8 mouse cellular contexts compared by ENCODE assay signal in the genomic region with DNA sequence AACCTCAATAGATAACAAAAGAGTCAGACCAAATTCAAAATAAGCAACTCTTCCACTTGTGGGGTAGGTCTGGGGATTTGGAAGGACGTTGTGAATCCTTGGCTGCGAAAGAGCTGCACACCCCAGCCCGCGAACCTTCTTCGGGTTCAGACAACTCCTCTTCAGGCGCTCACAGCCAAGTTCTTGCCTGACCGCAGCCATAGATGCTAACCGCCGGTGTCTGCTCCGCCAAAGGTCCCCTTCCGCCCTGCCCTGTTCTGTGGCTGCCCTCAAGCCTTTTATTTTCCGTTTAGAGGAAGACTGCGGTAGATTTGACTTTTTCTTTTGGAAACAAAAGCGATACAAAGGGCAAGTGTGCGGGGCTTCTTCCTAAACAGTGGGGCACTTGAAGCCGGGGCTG.
DNase-seq lines count a peak whose midpoint lies in the region; ATAC-seq and TF ChIP-seq lines count a peak whose summit lies in the region.

No protein-coding gene starts in this region.

- H3K9ac ChIP-seq in heart, embryonic 11.5 days (ENCODE audit: low read depth, low read length), result peak overlapping the region; percentile 35; the same call in 1 of the 2 replicates
- no peak overlapping the region for H3K9ac ChIP-seq in embryonic facial prominence, embryonic 14.5 days (ENCODE audit: low read depth, low read length)
- no peak overlapping the region for H3K9ac ChIP-seq in kidney, postnatal 0 days (ENCODE audit: low read depth, low read length)
- H3K9ac ChIP-seq in midbrain, embryonic 15.5 days, result no peak overlapping the region

- H3K27me3 ChIP-seq in heart, embryonic 11.5 days (ENCODE audit: control insufficient read depth, insufficient read depth, low read length), result peaks cover 4% of the 10 kb centered on the region
- peaks cover 34% of the 10 kb centered on the region for H3K27me3 ChIP-seq in embryonic facial prominence, embryonic 14.5 days (replicated peaks; ENCODE audit: control insufficient read depth, insufficient read depth, low read length)
- peaks cover 4% of the 10 kb centered on the region; the same call in 1 of the 2 replicates for H3K27me3 ChIP-seq in kidney, postnatal 0 days (ENCODE audit: insufficient read depth, low read length)
- 0 out of 2 replicates have a peak, but pooled peaks cover 8% of the 10 kb centered on the region for H3K27me3 ChIP-seq in midbrain, embryonic 15.5 days (replicated peaks)

- no peak for ATAC-seq in heart, embryonic 11.5 days (replicated peaks; ENCODE audit: insufficient number of reproducible peaks, low FRiP score, low TSS enrichment)
- peak; percentile 85 for ATAC-seq in CD4-positive, CD25-positive, alpha-beta regulatory T cell, adult 4 months
- ATAC-seq in embryonic facial prominence, embryonic 14.5 days (ENCODE audit: low read depth), result no peak
- no peak for ATAC-seq in kidney, postnatal 0 days (replicated peaks; ENCODE audit: low FRiP score, low read depth)
- no peak for ATAC-seq in midbrain, embryonic 15.5 days (replicated peaks)

- H3K9me3 ChIP-seq in heart, embryonic 11.5 days (replicated peaks; ENCODE audit: control insufficient read depth, low read length), result no peaks in the 10 kb centered on the region
- H3K9me3 ChIP-seq in embryonic facial prominence, embryonic 14.5 days (ENCODE audit: control insufficient read depth, low read length), result 0 out of 2 replicates have a peak, but pooled peaks cover 4% of the 10 kb centered on the region
- no peaks in the 10 kb centered on the region for H3K9me3 ChIP-seq in kidney, postnatal 0 days (replicated peaks; ENCODE audit: low read length)
- no peaks in the 10 kb centered on the region for H3K9me3 ChIP-seq in midbrain, embryonic 15.5 days

- H3K4me3 ChIP-seq in heart, embryonic 11.5 days (ENCODE audit: low read depth, low read length), result peak overlapping the region; percentile 35
- peak overlapping the region; percentile 19 for H3K4me3 ChIP-seq in embryonic facial prominence, embryonic 14.5 days (ENCODE audit: low read depth, low read length)
- peak overlapping the region; percentile 9 for H3K4me3 ChIP-seq in kidney, postnatal 0 days (replicated peaks; ENCODE audit: low read depth, low read length)
- peak overlapping the region; percentile 34 for H3K4me3 ChIP-seq in midbrain, embryonic 15.5 days

- intact Hi-C loops in heart, postnatal 10 days (cut with DNase I), result no loop called here

- no peaks in the 10 kb centered on the region for H3K36me3 ChIP-seq in heart, embryonic 11.5 days (ENCODE audit: control insufficient read depth, insufficient read depth, low read length)
- no peaks in the 10 kb centered on the region for H3K36me3 ChIP-seq in embryonic facial prominence, embryonic 14.5 days (ENCODE audit: control insufficient read depth, insufficient read depth, low read length)
- H3K36me3 ChIP-seq in kidney, postnatal 0 days (ENCODE audit: insufficient read depth, low read length), result no peaks in the 10 kb centered on the region
- H3K36me3 ChIP-seq in midbrain, embryonic 15.5 days (replicated peaks), result no peaks in the 10 kb centered on the region

- WGBS in heart, embryonic 11.5 days (ENCODE audit: insufficient replicate concordance), result 13% methylated on average over 16 of the region's 16 CpGs
- 8% methylated on average over 16 of the region's 16 CpGs for WGBS in embryonic facial prominence, embryonic 14.5 days
- WGBS in kidney, postnatal 0 days, result 7% methylated on average over 16 of the region's 16 CpGs
- WGBS in midbrain, embryonic 15.5 days, result 2% methylated on average over 16 of the region's 16 CpGs

- no peak for TF ChIP-seq CTCF in kidney, postnatal 0 days (IDR thresholded peaks at IDR 0.05; ENCODE audit: low read depth)

- H3K4me2 ChIP-seq in heart, embryonic 11.5 days, result peak overlapping the region; percentile 63
- peak overlapping the region; percentile 49 for H3K4me2 ChIP-seq in embryonic facial prominence, embryonic 14.5 days (ENCODE audit: low read depth, low read length)
- H3K4me2 ChIP-seq in kidney, postnatal 0 days (ENCODE audit: low read length), result peak overlapping the region; percentile 42
- H3K4me2 ChIP-seq in midbrain, embryonic 15.5 days, result peak overlapping the region; percentile 53

- H3K4me1 ChIP-seq in heart, embryonic 11.5 days (ENCODE audit: control insufficient read depth, insufficient read depth, low read length), result no peaks in the 10 kb centered on the region
- H3K4me1 ChIP-seq in embryonic facial prominence, embryonic 14.5 days (ENCODE audit: control insufficient read depth, insufficient read depth, low read length), result no peaks in the 10 kb centered on the region
- no peaks in the 10 kb centered on the region for H3K4me1 ChIP-seq in kidney, postnatal 0 days (replicated peaks; ENCODE audit: insufficient read depth, low read length)
- peaks cover 8% of the 10 kb centered on the region; the same call in 1 of the 2 replicates for H3K4me1 ChIP-seq in midbrain, embryonic 15.5 days

- no peak for DNase-seq in heart, postnatal 10 days
- no peak for DNase-seq in embryonic facial prominence, embryonic 14.5 days (ENCODE audit: low spot score)
- DNase-seq in kidney, postnatal 0 days (ENCODE audit: low spot score), result no peak
- DNase-seq in thymus, postnatal 36 days, result peak; percentile 18 to 33
- no peak for DNase-seq in adipocyte (ENCODE audit: low spot score)

- no peak overlapping the region for H3K27ac ChIP-seq in heart, embryonic 11.5 days (ENCODE audit: low read depth, low read length)
- H3K27ac ChIP-seq in embryonic facial prominence, embryonic 14.5 days (replicated peaks; ENCODE audit: low read depth, low read length), result no peak overlapping the region
- no peak overlapping the region for H3K27ac ChIP-seq in kidney, postnatal 0 days
- no peak overlapping the region for H3K27ac ChIP-seq in midbrain, embryonic 15.5 days

Comparison
In these comparisons a context has a peak if more than half of its experiments do, and no peak if none do; other contexts are left out.
1. DNase-seq: peak in thymus, postnatal 36 days (2 of 2); none in heart, postnatal 10 days (0 of 2), embryonic facial prominence, embryonic 14.5 days (single experiment), kidney, postnatal 0 days (single experiment) and adipocyte (single experiment).
2. Peak in every context shown above with its lines, with median percentiles within 50 percentile points of each other: H3K4me2 ChIP-seq and H3K4me3 ChIP-seq.